Mouse (Mus musculus): ENCODE measurements around the gene Nbea. TPM values are rescaled to one million over a fixed set of nuclear protein-coding genes. Genes with fewer than 3 reads are reported as not detected.

Gene Nbea
- 150 and 158 TPM in 2 replicates for polyA plus RNA-seq (2012; rRNA removed)

DNA sequence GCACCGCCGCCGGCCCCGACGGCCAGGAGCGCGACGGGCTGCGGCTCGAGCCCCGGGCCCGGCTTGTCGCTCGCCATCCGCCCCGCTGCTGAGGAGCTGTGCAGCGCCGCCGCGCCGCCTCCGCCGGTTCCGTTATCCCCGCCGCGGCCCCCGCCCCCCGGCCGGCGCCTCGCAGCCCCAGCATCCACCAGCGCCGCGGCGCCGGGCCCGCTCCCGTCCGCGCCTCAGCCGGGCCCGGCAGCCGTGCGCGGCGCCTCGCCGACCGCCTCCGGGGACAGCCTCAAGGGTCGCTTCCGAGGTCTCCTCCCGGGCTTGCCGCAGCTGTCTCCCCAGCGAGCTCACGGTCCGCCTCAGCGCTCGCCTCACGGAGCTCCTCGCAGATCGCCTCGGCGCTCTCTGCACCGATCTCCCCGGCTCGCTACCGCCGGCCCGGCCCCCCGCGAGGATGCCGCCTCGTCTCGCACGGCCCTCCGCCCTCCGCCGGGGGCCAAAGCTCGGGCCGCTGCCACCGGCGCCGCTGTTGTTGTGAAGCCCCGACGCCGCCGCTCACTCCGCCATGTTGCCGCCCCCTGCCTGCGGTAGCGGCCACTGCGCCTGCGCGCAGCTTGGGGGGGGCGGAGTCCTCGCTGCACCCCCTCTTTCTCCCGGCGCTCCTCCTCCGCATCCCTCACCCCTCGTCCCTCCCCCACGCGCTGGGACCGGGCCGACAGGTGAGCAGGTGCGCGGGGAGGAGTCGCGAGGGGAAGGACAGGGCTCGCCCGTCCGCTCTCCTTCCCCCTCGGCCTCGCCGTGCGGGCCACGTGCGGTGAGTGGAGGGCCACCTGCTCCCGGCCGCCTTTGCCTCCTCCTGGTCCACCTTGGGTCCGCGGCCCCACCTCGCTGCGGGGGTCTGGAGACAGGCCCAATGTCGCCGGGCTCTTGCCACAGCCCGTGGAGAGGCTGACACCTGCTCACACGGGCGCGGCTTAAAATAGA is at the start of gene Nbea:
TSS of gene Nbea (minus strand) at position 543 of the 975 bp plus-strand sequence.

GRCm38 (mm10) chr3:55782056-55782687 is 401.3 kb downstream of the Nbea start, which contains the start of gene Mab21l1:
TSS of gene Mab21l1 (plus strand) at chr3:55782510.

